Mouse (Mus musculus): Measurements from ENCODE around the gene Gpr87. TPM values are rescaled to one million over a fixed set of nuclear protein-coding genes. Genes with fewer than 3 reads are reported as not detected.
A peak's percentile ranks its signal among the peaks of the same experiment; 100 is the strongest.

The Gpr87 gene
- polyA plus RNA-seq, 1 experiment from 2014 or later: not detected

- no peak for ATAC-seq
- Histone ChIP-seq H3K4me1 (replicated peaks) (no peaks in the 10 kb centered on the region), H3K4me3 (replicated peaks) (no peak overlapping the region), H3K9ac (no peak overlapping the region), H3K27ac (no peak overlapping the region), H3K9me3 (no peaks in the 10 kb centered on the region), H3K27me3 (replicated peaks) (no peaks in the 10 kb centered on the region), H3K36me3 (no peaks in the 10 kb centered on the region), H3K4me2 (replicated peaks) (no peak overlapping the region)
- WGBS: 74% methylated on average over 5 of the region's 5 CpGs
These were observed 18.0 kb downstream of the Gpr87 start for GRCm38 (mm10) chr3:59176871-59177270.

GRCm38 (mm10) chr3:59175234-59175633, 19.7 kb downstream of the Gpr87 start:
- H3K9me3 ChIP-seq: no peaks in the 10 kb centered on the region
- no peak overlapping the region for H3K4me3 ChIP-seq (replicated peaks)
- H3K27me3 ChIP-seq (replicated peaks): no peaks in the 10 kb centered on the region
- WGBS: 18% methylated on average over 5 of the region's 5 CpGs
- ATAC-seq: peak; percentile 78
- H3K4me1 ChIP-seq (replicated peaks): no peaks in the 10 kb centered on the region
- H3K27ac ChIP-seq: no peak overlapping the region
- no peak overlapping the region for H3K4me2 ChIP-seq (replicated peaks)
- no peak overlapping the region for H3K9ac ChIP-seq
- H3K36me3 ChIP-seq: no peaks in the 10 kb centered on the region

- H3K27me3 ChIP-seq (replicated peaks): no peaks in the 10 kb centered on the region
- WGBS: 54% methylated on average over 6 of the region's 6 CpGs
- H3K36me3 ChIP-seq: no peaks in the 10 kb centered on the region
- no peak overlapping the region for H3K27ac ChIP-seq
- no peaks in the 10 kb centered on the region for H3K4me1 ChIP-seq (replicated peaks)
- H3K4me2 ChIP-seq (replicated peaks): no peak overlapping the region
- no peak overlapping the region for H3K4me3 ChIP-seq (replicated peaks)
- H3K9me3 ChIP-seq: no peaks in the 10 kb centered on the region
- no peak overlapping the region for H3K9ac ChIP-seq
- no peak for ATAC-seq
These were observed 20.3 kb downstream of the Gpr87 start for GRCm38 (mm10) chr3:59174426-59175154.

GRCm38 (mm10) chr3:59169921-59170627, 24.8 kb downstream of the Gpr87 start:
- no peaks in the 10 kb centered on the region for H3K27me3 ChIP-seq (replicated peaks)
- H3K9me3 ChIP-seq: no peaks in the 10 kb centered on the region
- no peak overlapping the region for H3K9ac ChIP-seq
- H3K36me3 ChIP-seq: no peaks in the 10 kb centered on the region
- no peak overlapping the region for H3K4me2 ChIP-seq (replicated peaks)
- no peak overlapping the region for H3K27ac ChIP-seq
- WGBS: 38% methylated on average over 2 of the region's 2 CpGs
- ATAC-seq: peak; percentile 36; the same call in 1 of the 2 replicates
- H3K4me3 ChIP-seq (replicated peaks): no peak overlapping the region
- H3K4me1 ChIP-seq (replicated peaks): no peaks in the 10 kb centered on the region

- no peak overlapping the region for H3K4me3 ChIP-seq (replicated peaks)
- no peak overlapping the region for H3K9ac ChIP-seq
- H3K4me2 ChIP-seq (replicated peaks): no peak overlapping the region
- H3K27ac ChIP-seq: no peak overlapping the region
- no peaks in the 10 kb centered on the region for H3K4me1 ChIP-seq (replicated peaks)
- H3K9me3 ChIP-seq: no peaks in the 10 kb centered on the region
- no peaks in the 10 kb centered on the region for H3K27me3 ChIP-seq (replicated peaks)
- WGBS: 73% methylated on average over 4 of the region's 4 CpGs
- no peak for ATAC-seq
- H3K36me3 ChIP-seq: no peaks in the 10 kb centered on the region
These were observed 25.7 kb downstream of the Gpr87 start for GRCm38 (mm10) chr3:59169215-59169614.

- H3K4me1 ChIP-seq (replicated peaks): no peaks in the 10 kb centered on the region
- no peak for ATAC-seq
- H3K27me3 ChIP-seq (replicated peaks): no peaks in the 10 kb centered on the region
- no peaks in the 10 kb centered on the region for H3K9me3 ChIP-seq
- H3K9ac ChIP-seq: no peak overlapping the region
- WGBS: 87% methylated on average over 6 of the region's 6 CpGs
- no peaks in the 10 kb centered on the region for H3K36me3 ChIP-seq
- H3K27ac ChIP-seq: no peak overlapping the region
- no peak overlapping the region for H3K4me2 ChIP-seq (replicated peaks)
- no peak overlapping the region for H3K4me3 ChIP-seq (replicated peaks)
These were observed 26.4 kb downstream of the Gpr87 start for GRCm38 (mm10) chr3:59168476-59168875.

- H3K36me3 ChIP-seq: no peaks in the 10 kb centered on the region
- H3K27ac ChIP-seq: no peak overlapping the region
- 48% methylated on average over 2 of the region's 2 CpGs for WGBS
- no peaks in the 10 kb centered on the region for H3K27me3 ChIP-seq (replicated peaks)
- no peaks in the 10 kb centered on the region for H3K9me3 ChIP-seq
- peak; percentile 78; the same call in 1 of the 2 replicates for ATAC-seq
- H3K9ac ChIP-seq: no peak overlapping the region
- H3K4me3 ChIP-seq (replicated peaks): no peak overlapping the region
- no peak overlapping the region for H3K4me2 ChIP-seq (replicated peaks)
- H3K4me1 ChIP-seq (replicated peaks): no peaks in the 10 kb centered on the region
These were observed 27.4 kb downstream of the Gpr87 start for GRCm38 (mm10) chr3:59167417-59168054.

GRCm38 (mm10) chr3:59160465-59160864, 34.4 kb downstream of the Gpr87 start:
- no peaks in the 10 kb centered on the region for H3K9me3 ChIP-seq
- no peaks in the 10 kb centered on the region for H3K4me1 ChIP-seq (replicated peaks)
- no peak overlapping the region for H3K4me2 ChIP-seq (replicated peaks)
- no peaks in the 10 kb centered on the region for H3K36me3 ChIP-seq
- no peak overlapping the region for H3K9ac ChIP-seq
- H3K4me3 ChIP-seq (replicated peaks): no peak overlapping the region
- no peak overlapping the region for H3K27ac ChIP-seq
- WGBS: 61% methylated on average over 1 of the region's 1 CpGs
- no peak for ATAC-seq
- no peaks in the 10 kb centered on the region for H3K27me3 ChIP-seq (replicated peaks)

GRCm38 (mm10) chr3:59157048-59157447, 37.9 kb downstream of the Gpr87 start:
- 83% methylated on average over 5 of the region's 5 CpGs for WGBS

GRCm38 (mm10) chr3:59155404-59155803, 39.5 kb downstream of the Gpr87 start:
- no peaks in the 10 kb centered on the region for H3K4me1 ChIP-seq (replicated peaks)
- H3K9me3 ChIP-seq: no peaks in the 10 kb centered on the region
- no peak overlapping the region for H3K4me3 ChIP-seq (replicated peaks)
- H3K27me3 ChIP-seq (replicated peaks): no peaks in the 10 kb centered on the region
- 95% methylated on average over 6 of the region's 6 CpGs for WGBS
- ATAC-seq: no peak
- H3K4me2 ChIP-seq (replicated peaks): no peak overlapping the region
- H3K36me3 ChIP-seq: no peaks in the 10 kb centered on the region
- no peak overlapping the region for H3K27ac ChIP-seq
- no peak overlapping the region for H3K9ac ChIP-seq

More at GRCm38 (mm10) chr3:59157048-59157447, 37.9 kb downstream of the Gpr87 start:
- H3K4me2 ChIP-seq (replicated peaks): no peak overlapping the region
- no peaks in the 10 kb centered on the region for H3K36me3 ChIP-seq
- H3K4me1 ChIP-seq (replicated peaks): no peaks in the 10 kb centered on the region
- no peak overlapping the region for H3K27ac ChIP-seq
- no peak overlapping the region for H3K4me3 ChIP-seq (replicated peaks)
- no peak overlapping the region for H3K9ac ChIP-seq
- ATAC-seq: no peak
- no peaks in the 10 kb centered on the region for H3K27me3 ChIP-seq (replicated peaks)
- H3K9me3 ChIP-seq: no peaks in the 10 kb centered on the region

- no peak overlapping the region for H3K9ac ChIP-seq
- no peak overlapping the region for H3K4me2 ChIP-seq (replicated peaks)
- H3K9me3 ChIP-seq: no peaks in the 10 kb centered on the region
- WGBS: 82% methylated on average over 2 of the region's 2 CpGs
- no peaks in the 10 kb centered on the region for H3K27me3 ChIP-seq (replicated peaks)
- H3K4me3 ChIP-seq (replicated peaks): no peak overlapping the region
- H3K4me1 ChIP-seq (replicated peaks): no peaks in the 10 kb centered on the region
- H3K27ac ChIP-seq: no peak overlapping the region
- no peak for ATAC-seq
- no peaks in the 10 kb centered on the region for H3K36me3 ChIP-seq
These were observed 40.0 kb downstream of the Gpr87 start for GRCm38 (mm10) chr3:59154888-59155287.

- Histone ChIP-seq H3K27ac (no peak within 1 kb of the TSS), H3K27me3 (replicated peaks) (no peaks in the 10 kb centered on the region), H3K4me3 (replicated peaks) (no peak within 1 kb of the TSS), H3K4me1 (replicated peaks) (no peaks in the 10 kb centered on the region), H3K36me3 (no peaks in the 10 kb centered on the region), H3K4me2 (replicated peaks) (no peak within 1 kb of the TSS), H3K9me3 (no peaks in the 10 kb centered on the region), H3K9ac (no peak within 1 kb of the TSS)
- no peak for ATAC-seq
- WGBS: 77% methylated on average over 5 of the region's 5 CpGs
These were observed 41.5 kb downstream of the Gpr87 start, which contains the start of gene P2ry14 for GRCm38 (mm10) chr3:59153424-59153823. TSS of gene P2ry14 (minus strand) at chr3:59153618.
